Comparison of ENCODE assay signal across 39 mouse cellular contexts in the genomic region with DNA sequence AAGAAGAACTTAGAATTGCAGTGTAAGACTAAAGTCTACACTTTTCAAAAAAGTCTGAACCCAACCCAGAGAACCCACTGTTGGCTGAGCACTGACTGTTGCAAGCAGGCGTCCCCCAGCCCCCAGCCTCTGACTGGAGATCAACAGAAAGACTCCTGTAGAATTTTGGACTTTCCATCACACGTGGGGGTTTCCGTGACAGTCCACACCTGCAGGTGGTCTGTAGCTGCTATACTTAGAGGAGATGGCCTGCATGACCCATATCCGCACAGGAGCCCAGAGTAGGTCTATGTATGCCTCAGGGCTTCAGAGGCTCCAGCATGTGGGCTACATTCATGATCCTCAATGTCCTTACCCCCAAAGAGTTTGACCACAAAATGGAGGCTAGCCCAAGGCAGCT. TPM values are rescaled to one million over a fixed set of nuclear protein-coding genes. Genes with fewer than 3 reads are reported as not detected.
"Had no signal": no experiment of that assay in that cellular context is flagged by ENCODE, and none has a peak within 500 bp of the region (broad histone marks: within the 10 kb centered on the region; RNA-seq: fewer than 3 reads in every experiment).

No protein-coding gene starts in this region.

- H3K4me3 ChIP-seq: heart, embryonic 12.5 days; heart, embryonic 13.5 days; heart, embryonic 15.5 days; hindbrain, embryonic 10.5 days; hindbrain, embryonic 12.5 days; hindbrain, embryonic 13.5 days; hindbrain, embryonic 15.5 days; intestine, embryonic 15.5 days; kidney, embryonic 15.5 days; layer of hippocampus, adult 2 months; left cerebral cortex, adult 2 months had no signal

- DNase-seq: heart, postnatal 10 days; heart, postnatal 14 days; heart, postnatal 36 days; heart, postnatal 4 days; kidney, adult 11 months; kidney, adult 18-20 months; kidney, adult 2 months; kidney, adult 8-10 months; kidney, adult 9 months; kidney, postnatal 10 days; kidney, postnatal 14 days; kidney, postnatal 25 days; kidney, postnatal 36 days; kidney, postnatal 4 days; layer of hippocampus, adult 9-11 months; layer of hippocampus, postnatal 36 days had no signal

- H3K4me1 ChIP-seq: hindbrain, embryonic 12.5 days had no signal

- H3K27ac ChIP-seq: heart, embryonic 13.5 days; heart, embryonic 15.5 days; hindbrain, embryonic 10.5 days; hindbrain, embryonic 12.5 days; hindbrain, embryonic 13.5 days; hindbrain, embryonic 14.5 days; hindbrain, embryonic 15.5 days; hindbrain, postnatal 0 days; intestine, embryonic 15.5 days; kidney, embryonic 15.5 days; kidney, postnatal 0 days; layer of hippocampus, adult 2 months; left cerebral cortex, adult 2 months had no signal

- H3K27me3 ChIP-seq: hindbrain, embryonic 15.5 days had no signal

- H3K9me3 ChIP-seq: heart, embryonic 12.5 days; heart, embryonic 13.5 days; heart, embryonic 15.5 days; hindbrain, embryonic 10.5 days; hindbrain, embryonic 12.5 days; hindbrain, embryonic 13.5 days; hindbrain, embryonic 15.5 days; intestine, embryonic 15.5 days; kidney, embryonic 15.5 days had no signal

- H3K4me2 ChIP-seq: heart, embryonic 11.5 days; heart, embryonic 12.5 days; heart, embryonic 13.5 days; heart, embryonic 15.5 days; hindbrain, embryonic 12.5 days; hindbrain, embryonic 13.5 days; hindbrain, embryonic 14.5 days; hindbrain, embryonic 15.5 days; intestine, embryonic 15.5 days; kidney, embryonic 15.5 days had no signal

- H3K36me3 ChIP-seq: heart, embryonic 12.5 days; heart, embryonic 13.5 days; heart, embryonic 15.5 days; hindbrain, embryonic 10.5 days; hindbrain, embryonic 12.5 days; hindbrain, embryonic 13.5 days; hindbrain, embryonic 15.5 days; intestine, embryonic 15.5 days; kidney, embryonic 15.5 days had no signal

- H3K9ac ChIP-seq: heart, embryonic 12.5 days; heart, embryonic 13.5 days; heart, embryonic 15.5 days; hindbrain, embryonic 12.5 days; hindbrain, embryonic 13.5 days; hindbrain, embryonic 14.5 days; hindbrain, embryonic 15.5 days; intestine, embryonic 15.5 days; kidney, embryonic 15.5 days had no signal

RNA-seq across cellular contexts. Expression of a gene that starts 3.0 kb away (rescaled TPM):
- total RNA-seq: heart, postnatal 10 days; heart, postnatal 25 days; heart, postnatal 36 days; heart, postnatal 4 days had no signal
- polyA plus RNA-seq: heart, embryonic 12.5 days; heart, embryonic 13.5 days; heart, postnatal 0 days; hindbrain, embryonic 10.5 days had no signal

RNA-seq across cellular contexts. Expression of a gene that starts 4.6 kb away (rescaled TPM):
- total RNA-seq: heart, postnatal 10 days; heart, postnatal 14 days; heart, postnatal 36 days; heart, postnatal 4 days; layer of hippocampus, adult 2 months; layer of hippocampus, postnatal 10 days; left cerebral cortex, adult 18-20 months had no signal
- polyA plus RNA-seq: heart, embryonic 11.5 days; heart, embryonic 12.5 days; heart, embryonic 14.5 days; heart, embryonic 15.5 days; heart, postnatal 0 days; hindbrain, embryonic 10.5 days; hindbrain, embryonic 11.5 days; hindbrain, embryonic 13.5 days; hindbrain, embryonic 14.5 days; hindbrain, embryonic 15.5 days; hindbrain, embryonic 16.5 days; inflammation-experienced regulatory T-cells, adult 6 months had no signal
